Mouse (Mus musculus) gastrocnemius, adult 18-20 months (tissue): Measurements from ENCODE around the gene 2210010C04Rik. TPM values are rescaled to one million over a fixed set of nuclear protein-coding genes. Genes with fewer than 3 reads are reported as not detected.

ENCODE experiments used
- DNase-seq: peaks from one replicate; pipeline ENCODE4 v3.0.0; 2021; ENCODE audit warnings: low spot score
- long read RNA-seq, 2 experiments: library from polyadenylated mRNA; stranded (forward); transcript quantifications; one replicate each; pipeline ENCODE4 v2.0.0; 2021
- total RNA-seq, 2 experiments: library from RNA; stranded (reverse); gene quantifications; 2 replicates each; pipeline ENCODE4 v1.2.3; 2021

2210010C04Rik gene
- not detected for total RNA-seq
- long read RNA-seq, experiment 1, result 0 reads
- long read RNA-seq, experiment 2, result 0 reads

GRCm38 (mm10) chr6:41035409-41035808 lies at the start of gene 2210010C04Rik:
Gene 2210010C04Rik, minus strand, starts transcription at chr6:41035509.
- DNase-seq, result no peak

DNA sequence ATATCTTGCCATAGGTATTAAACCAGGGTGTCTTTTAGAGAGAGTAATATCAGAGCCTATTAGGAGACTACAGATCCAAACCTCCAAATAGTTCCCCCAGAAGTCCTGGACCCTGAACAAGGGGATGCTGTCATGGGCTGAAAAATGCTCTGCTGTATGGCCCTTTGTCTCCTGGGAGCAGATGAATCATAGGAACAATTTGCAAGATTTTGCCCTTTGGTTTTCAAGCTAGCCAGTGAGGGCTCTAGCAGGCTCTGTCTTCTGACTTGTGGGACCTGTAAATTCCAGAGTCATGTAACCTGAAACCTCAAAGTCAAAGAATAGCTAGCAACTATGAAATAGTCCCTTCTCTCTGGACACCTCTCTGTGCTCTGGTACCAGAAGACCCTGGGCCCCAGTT lies 44.8 kb upstream of the 2210010C04Rik start:
- DNase-seq, result no peak

DNA sequence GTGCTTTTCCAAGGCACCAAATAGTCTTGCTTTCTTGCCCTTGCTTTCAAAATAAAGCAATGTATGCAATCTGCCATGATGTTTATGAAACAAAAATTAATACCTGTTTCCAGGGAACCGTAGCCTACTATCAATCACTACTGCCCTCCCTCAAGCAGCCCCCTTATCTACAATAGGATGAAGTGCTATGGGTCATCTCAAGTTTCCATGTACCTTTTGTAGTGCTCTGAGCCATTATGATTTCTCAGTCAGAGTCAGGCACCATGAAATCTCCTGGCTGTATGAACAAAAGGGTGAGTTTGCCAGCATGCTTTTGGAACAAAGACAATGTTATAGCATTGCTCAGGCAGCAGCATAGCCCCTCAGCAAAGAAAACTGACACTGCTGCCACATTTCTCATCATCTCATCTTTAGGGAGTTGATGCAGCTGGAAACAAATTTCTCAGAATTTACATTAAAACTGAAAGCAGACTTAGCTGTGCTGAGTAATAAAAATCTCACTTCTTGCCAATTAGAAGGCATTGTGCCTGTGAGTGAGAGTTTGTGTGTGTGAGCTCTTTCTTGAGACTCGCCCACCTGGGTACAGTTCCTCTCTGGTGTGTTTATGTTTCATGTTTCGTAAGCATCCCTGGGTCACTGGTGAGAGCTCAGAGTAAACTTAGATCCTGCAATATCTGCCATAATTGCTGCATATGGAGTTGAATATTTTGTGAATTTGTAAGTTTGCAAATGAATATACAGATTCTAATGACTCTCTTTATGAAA lies 43.4 kb upstream of the 2210010C04Rik start:
- no peak for DNase-seq

DNA sequence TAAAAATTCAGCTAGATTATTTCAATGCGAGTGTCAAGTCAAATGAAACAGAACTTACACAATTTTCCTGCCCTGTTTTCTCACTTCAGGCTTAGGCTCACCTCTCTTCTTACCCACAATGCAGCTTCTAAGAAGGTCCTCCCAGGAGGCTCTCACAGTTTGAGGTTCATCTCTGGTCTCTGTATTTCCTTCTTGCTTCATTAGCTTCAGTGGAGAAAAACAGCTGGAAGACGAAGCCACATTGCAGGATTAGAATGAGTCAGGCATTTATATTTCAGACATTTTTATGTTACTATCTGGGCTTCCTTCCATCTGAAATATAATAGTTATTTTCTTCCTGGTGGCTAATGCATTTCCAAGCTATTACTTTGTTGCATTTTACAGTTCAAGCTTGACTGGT lies 40.4 kb upstream of the 2210010C04Rik start:
- DNase-seq, result no peak

DNA sequence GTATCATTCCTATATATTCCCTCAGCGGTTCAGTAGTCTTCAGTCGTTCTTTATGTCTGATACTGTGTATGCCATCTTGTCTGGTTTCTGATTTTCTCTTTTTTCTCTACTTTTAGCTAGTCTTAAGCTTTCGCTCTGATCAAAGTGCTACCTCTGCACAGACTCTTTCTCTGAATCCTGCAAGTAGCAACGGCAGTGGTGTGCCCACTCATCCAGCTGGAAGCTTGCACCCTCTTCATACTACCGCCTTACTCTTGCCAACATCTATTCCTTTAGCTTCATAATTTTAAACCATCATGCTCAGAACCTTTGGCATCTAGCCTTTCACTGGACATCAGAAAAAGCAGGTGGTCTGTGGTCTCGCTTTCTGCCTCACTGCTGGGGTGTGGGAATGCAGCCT lies 28.0 kb upstream of the 2210010C04Rik start:
- no peak for DNase-seq

GRCm38 (mm10) chr6:41062746-41063145 lies 27.4 kb upstream of the 2210010C04Rik start:
- no peak for DNase-seq

GRCm38 (mm10) chr6:41062081-41062480 lies 26.8 kb upstream of the 2210010C04Rik start:
- no peak for DNase-seq

- DNase-seq, result no peak
These were observed 25.8 kb upstream of the 2210010C04Rik start for GRCm38 (mm10) chr6:41061085-41061484.

DNA sequence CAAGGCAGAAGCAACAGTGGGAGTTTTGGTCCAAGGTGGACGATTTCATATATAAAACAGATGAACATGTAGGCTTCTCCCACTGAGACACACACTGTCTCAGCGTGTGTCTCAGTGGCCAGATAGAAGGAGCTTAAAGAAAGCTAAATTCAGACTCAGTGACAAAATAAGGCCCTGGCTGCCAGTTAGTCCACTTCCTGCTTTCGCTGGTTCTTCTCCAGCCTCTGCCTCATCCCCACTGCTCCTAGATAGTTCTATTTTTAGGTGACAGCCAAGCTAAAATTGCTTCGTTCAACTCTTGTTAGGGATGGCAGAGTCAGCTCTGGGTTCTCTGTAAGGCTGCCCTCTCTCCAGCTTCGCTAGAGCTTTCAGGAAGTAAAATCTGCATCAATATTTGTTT lies 22.3 kb upstream of the 2210010C04Rik start:
- no peak for DNase-seq

GRCm38 (mm10) chr6:41055581-41055980 lies 20.3 kb upstream of the 2210010C04Rik start:
- no peak for DNase-seq

GRCm38 (mm10) chr6:41054379-41054778 lies 19.1 kb upstream of the 2210010C04Rik start:
- no peak for DNase-seq

DNA sequence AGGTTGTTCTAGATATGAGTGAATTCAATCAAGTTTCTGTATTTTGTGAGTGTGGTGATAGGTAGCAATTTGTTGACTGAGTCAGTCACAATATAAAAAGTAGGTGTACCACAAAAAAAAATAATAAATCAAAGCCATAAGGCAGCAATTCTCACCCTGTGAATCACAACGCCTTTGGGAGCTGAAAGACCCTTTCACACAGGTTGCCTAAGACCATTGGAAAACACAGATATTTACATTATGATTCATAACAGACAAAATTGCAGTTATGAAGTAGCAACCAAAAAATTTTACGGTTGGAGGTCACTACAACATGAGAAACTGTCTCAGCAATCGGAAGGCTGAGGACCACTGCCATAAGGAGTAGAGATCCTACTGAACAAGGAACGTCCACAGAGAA lies 16.5 kb upstream of the 2210010C04Rik start:
- no peak for DNase-seq

GRCm38 (mm10) chr6:41048602-41049001 lies 13.3 kb upstream of the 2210010C04Rik start:
- DNase-seq, result no peak

DNA sequence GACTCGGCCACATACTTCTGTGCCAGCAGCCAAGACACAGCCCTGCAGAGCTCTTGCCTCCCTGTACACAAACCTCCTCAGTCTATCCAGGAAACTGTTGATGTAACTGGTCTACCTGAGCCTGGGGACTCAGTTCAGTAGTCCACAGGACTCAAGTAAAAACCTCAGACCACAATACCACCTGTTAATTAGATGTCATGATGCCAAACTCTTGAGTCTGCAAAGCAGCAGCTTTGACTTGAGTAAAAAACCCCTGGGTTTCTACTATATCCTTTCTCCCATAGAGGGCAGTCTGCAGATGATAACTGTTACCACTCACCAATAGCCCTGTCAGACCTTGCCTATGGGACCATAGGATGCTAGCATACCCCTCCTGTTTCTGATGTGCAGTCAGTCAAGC lies 12.7 kb upstream of the 2210010C04Rik start:
- DNase-seq, result no peak

GRCm38 (mm10) chr6:41047202-41047601 lies 11.9 kb upstream of the 2210010C04Rik start:
- no peak for DNase-seq

DNA sequence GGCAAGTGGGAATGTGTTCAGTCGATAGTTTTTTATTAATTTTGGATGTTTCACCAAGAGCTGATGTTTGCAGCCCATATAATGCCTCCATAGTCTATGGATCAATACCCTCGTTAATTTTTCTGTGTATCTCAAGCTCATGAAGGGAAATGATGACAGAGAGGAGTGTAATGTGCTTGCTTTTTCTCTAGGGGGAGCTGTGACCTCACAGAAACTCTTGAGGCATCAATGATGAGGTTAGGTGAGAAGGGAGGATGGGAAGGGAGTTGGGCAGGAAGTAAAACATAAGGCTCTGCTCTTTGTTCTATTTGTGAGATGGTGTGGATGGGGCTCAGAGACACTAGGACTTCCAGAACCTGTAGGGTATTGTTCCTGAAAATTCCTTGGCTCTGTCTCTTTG lies 11.2 kb upstream of the 2210010C04Rik start:
- DNase-seq, result no peak

- no peak for DNase-seq
These were observed 9.4 kb upstream of the 2210010C04Rik start for GRCm38 (mm10) chr6:41044753-41045152.

DNA sequence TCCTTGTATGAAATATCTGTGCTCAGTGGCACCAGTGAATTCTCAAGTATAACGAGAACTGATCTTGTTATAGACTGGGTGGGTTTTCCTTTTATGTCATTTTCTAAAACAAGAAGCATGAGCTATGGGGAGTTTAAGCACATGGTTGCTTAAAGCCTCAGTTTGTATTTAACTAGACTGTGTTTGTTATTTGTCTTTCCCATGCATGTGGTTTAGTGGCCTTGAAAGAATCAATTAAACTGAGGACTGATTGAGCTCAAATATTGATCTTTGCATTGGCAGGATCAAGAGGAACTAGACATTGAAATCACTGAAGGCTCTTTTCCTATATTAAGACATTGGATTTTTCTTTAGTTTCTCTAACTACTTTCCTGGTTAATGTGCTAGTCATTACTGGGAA lies 9.0 kb upstream of the 2210010C04Rik start:
- no peak for DNase-seq

- DNase-seq, result no peak
These were observed 2.5 kb downstream of the 2210010C04Rik start for GRCm38 (mm10) chr6:41032802-41033201.

GRCm38 (mm10) chr6:41032231-41032630 lies 3.1 kb downstream of the 2210010C04Rik start:
- no peak for DNase-seq

DNA sequence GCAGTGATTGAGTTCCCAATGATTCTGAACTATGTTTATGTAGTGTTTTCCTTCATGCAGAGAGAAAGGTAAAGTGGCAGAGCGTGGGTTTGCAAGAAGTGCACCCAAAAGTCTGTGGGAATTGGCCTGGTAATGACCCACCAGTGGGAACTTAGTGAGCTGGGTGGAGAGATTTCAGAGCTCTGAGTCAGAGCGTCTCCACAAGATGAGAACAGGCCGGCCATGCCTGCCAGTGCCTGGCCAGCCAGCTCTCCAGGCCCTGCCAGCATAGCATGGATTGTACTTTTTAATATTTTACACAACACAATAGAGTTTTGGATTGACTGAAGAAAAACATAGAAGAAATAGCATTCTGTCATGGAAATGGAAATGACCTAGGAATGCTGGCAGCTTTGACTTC lies 4.5 kb downstream of the 2210010C04Rik start:
- DNase-seq, result no peak

- DNase-seq, result no peak
These were observed 8.3 kb downstream of the 2210010C04Rik start for GRCm38 (mm10) chr6:41027053-41027452.

DNA sequence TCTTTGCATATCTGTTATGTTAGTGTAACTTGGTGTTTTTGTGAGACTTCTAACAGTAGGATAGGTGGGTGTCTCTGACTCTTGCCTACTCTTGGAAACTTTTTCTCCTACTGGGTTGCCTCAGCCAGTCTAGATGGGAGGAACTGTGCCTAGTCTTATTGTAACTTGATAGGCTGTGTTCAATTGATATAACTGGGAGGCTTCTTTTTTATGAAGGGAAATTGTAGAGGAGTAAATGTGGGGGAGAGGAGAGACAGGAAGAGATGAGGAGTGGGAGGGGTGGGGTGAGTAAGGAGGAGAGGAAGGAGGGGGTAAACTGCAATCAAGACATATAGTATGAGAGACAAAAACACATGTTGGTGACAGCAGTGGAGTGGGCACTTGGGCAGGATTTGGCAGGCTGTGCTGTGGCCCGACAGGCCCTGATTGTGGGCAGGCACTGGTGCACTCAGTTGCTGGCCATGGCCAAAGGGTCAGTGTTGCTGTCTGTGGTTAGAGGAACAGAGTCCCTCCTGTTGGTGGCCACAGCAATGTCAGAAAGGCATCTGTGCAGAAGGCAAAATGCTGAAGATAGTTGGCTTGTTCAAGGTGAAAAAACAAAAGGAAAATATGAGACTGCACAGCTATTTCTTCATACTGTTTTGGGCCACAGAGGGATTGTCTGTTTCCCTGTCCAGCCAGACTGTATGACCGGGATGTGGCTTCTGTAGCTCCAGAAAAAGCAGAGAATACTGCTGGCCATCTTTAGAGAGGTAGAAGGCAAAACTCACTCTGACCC lies 9.2 kb downstream of the 2210010C04Rik start:
- DNase-seq, result no peak
